Mouse (Mus musculus) liver, adult 2 months (tissue): Measurements from ENCODE around the gene Anks3.

Experiments used
- CTCF ChIP-seq: fragments of 200-500 bp; IDR thresholded peaks from 2 replicates; pipeline ENCODE4 v1.5.1; 2011; ENCODE audit warnings: low read depth, low read length, control low read depth
- POLR2A ChIP-seq: fragments of 200-500 bp; IDR thresholded peaks from 2 replicates; pipeline ENCODE4 v1.6.1; 2011; ENCODE audit warnings: low read length, control low read depth; ENCODE audit not compliant: insufficient read depth; ENCODE audit errors: extremely low read depth

- no peak for TF ChIP-seq CTCF
- TF ChIP-seq POLR2A, result no peak
Measured at GRCm38 (mm10) chr16:4976180-4976579, 12.2 kb upstream of the Anks3 start.
